Mouse (Mus musculus) R1 (cell line): ENCODE measurements around the gene Mypop.
A peak's percentile ranks its signal among the peaks of the same experiment; 100 is the strongest.

Experiments used
- DNase-seq: peaks from one replicate; pipeline ENCODE4 v3.0.0-alpha.2; 2018; ENCODE audit warnings: low read depth, low spot score

The Mypop gene

GRCm38 (mm10) chr7:18989995-18990394 is 1.1 kb upstream of the Mypop start:
- no peak for DNase-seq

GRCm38 (mm10) chr7:18991660-18992293 is 732 bp downstream of the Mypop start:
- DNase-seq, result peak; percentile 28

- peak; percentile 39 for DNase-seq
These were observed 1.2 kb downstream of the Mypop start for GRCm38 (mm10) chr7:18992294-18992675.

GRCm38 (mm10) chr7:18993036-18993435 is 2.0 kb downstream of the Mypop start:
- no peak for DNase-seq

GRCm38 (mm10) chr7:18998835-18999234 is 7.8 kb downstream of the Mypop start:
- DNase-seq, result peak; percentile 40

GRCm38 (mm10) chr7:19000421-19000820 is 9.4 kb downstream of the Mypop start:
- no peak for DNase-seq

- DNase-seq, result peak; percentile 89
These were observed 10.2 kb downstream of the Mypop start for GRCm38 (mm10) chr7:19001066-19001806.

- no peak for DNase-seq
These were observed 10.7 kb downstream of the Mypop start for GRCm38 (mm10) chr7:19001807-19002085.

- no peak for DNase-seq
These were observed 11.1 kb downstream of the Mypop start for GRCm38 (mm10) chr7:19002115-19002514.

GRCm38 (mm10) chr7:19002848-19003498 is 11.9 kb downstream of the Mypop start:
- peak; percentile 98 for DNase-seq

- DNase-seq, result peak; percentile 96
These were observed 13.0 kb downstream of the Mypop start, which contains the start of gene Irf2bp1 for GRCm38 (mm10) chr7:19003902-19004630. Gene Irf2bp1 (plus strand): TSS chr7:19004044.

GRCm38 (mm10) chr7:19004631-19005079 is 13.6 kb downstream of the Mypop start:
- peak; percentile 54 for DNase-seq

- no peak for DNase-seq
These were observed 14.5 kb downstream of the Mypop start for GRCm38 (mm10) chr7:19005417-19006121.

GRCm38 (mm10) chr7:19006476-19006875 is 15.4 kb downstream of the Mypop start:
- peak; percentile 90 for DNase-seq

GRCm38 (mm10) chr7:19007026-19007977 is 16.3 kb downstream of the Mypop start:
- no peak for DNase-seq

- no peak for DNase-seq
These were observed 19.5 kb downstream of the Mypop start for GRCm38 (mm10) chr7:19010581-19010980.

GRCm38 (mm10) chr7:19012025-19012621 is 21.1 kb downstream of the Mypop start:
- no peak for DNase-seq

- DNase-seq, result no peak
These were observed 21.8 kb downstream of the Mypop start for GRCm38 (mm10) chr7:19012882-19013281.

- peak; percentile 19 for DNase-seq
These were observed 23.4 kb downstream of the Mypop start for GRCm38 (mm10) chr7:19014452-19014851.

GRCm38 (mm10) chr7:19016042-19016441 is 25.0 kb downstream of the Mypop start:
- no peak for DNase-seq
